Mouse (Mus musculus) limb, embryonic 11.5 days (tissue): ENCODE measurements around the gene Wdr43. TPM values are rescaled to one million over a fixed set of nuclear protein-coding genes. Genes with fewer than 3 reads are reported as not detected.

ENCODE experiments used
- ATAC-seq: fragments of 200-750 bp; cut with Nextera tagmentation; 2 replicates; pipeline ENCODE4 v1.8.0; 2017; ENCODE audit warnings: low read depth; ENCODE audit not compliant: insufficient number of reproducible peaks, low FRiP score, low TSS enrichment
- DNase-seq: peaks from one replicate; pipeline ENCODE4 v3.0.0-alpha.2; 2015; ENCODE audit warnings: low spot score
- H3K27ac ChIP-seq: fragments of 300-500 bp; sonication (generic); replicated peaks from 2 replicates; pipeline ENCODE4 v1.5.1; 2014; ENCODE audit warnings: low read depth, mild to moderate bottlenecking, low read length
- H3K27me3 ChIP-seq: fragments of 300-500 bp; sonication (generic); 2 replicates; pipeline ENCODE4 v1.6.1; 2014; ENCODE audit warnings: mild to moderate bottlenecking, low read length, mixed read lengths; ENCODE audit not compliant: control insufficient read depth, insufficient read depth
- H3K36me3 ChIP-seq: fragments of 300-500 bp; sonication (generic); 2 replicates; pipeline ENCODE4 v1.6.1; 2014; ENCODE audit warnings: mild to moderate bottlenecking, low read length, moderate library complexity, mixed read lengths; ENCODE audit not compliant: control insufficient read depth, insufficient read depth
- H3K4me1 ChIP-seq: fragments of 300-500 bp; sonication (generic); 2 replicates; pipeline ENCODE4 v1.6.1; 2014; ENCODE audit warnings: low read length, mixed read lengths; ENCODE audit not compliant: control insufficient read depth, insufficient read depth
- H3K4me2 ChIP-seq: fragments of 300-500 bp; sonication (generic); 2 replicates; pipeline ENCODE4 v1.6.1; 2014; ENCODE audit warnings: low read depth, mild to moderate bottlenecking, moderate library complexity; ENCODE audit not compliant: severe bottlenecking
- H3K4me3 ChIP-seq: fragments of 300-500 bp; sonication (generic); 2 replicates; pipeline ENCODE4 v1.5.1; 2014; ENCODE audit warnings: low read depth, low read length
- H3K9ac ChIP-seq: fragments of 300-500 bp; sonication (generic); 2 replicates; pipeline ENCODE4 v1.6.1; 2014; ENCODE audit warnings: mild to moderate bottlenecking, low read length
- H3K9me3 ChIP-seq: fragments of 300-500 bp; sonication (generic); 2 replicates; pipeline ENCODE4 v1.6.1; 2016; ENCODE audit warnings: low read length; ENCODE audit not compliant: control insufficient read depth
- WGBS: fragments of 180-500 bp; shearing (Covaris S2); extraction: QIAGEN DNeasy Blood & Tissue Kit; methylation state at CpG from one replicate; pipeline ENCODE4 v1.1.7; 2014; 5-methylcytosine and 5-hydroxymethylcytosine counted together
- polyA plus RNA-seq: library from polyadenylated mRNA; unstranded; fragments of >200 nt; fragmentation: Nextera tagmentation; extraction: Ambion mirVana; gene quantifications from 2 replicates; pipeline ENCODE4 v1.2.1, GENCODE M21; 2014

The Wdr43 gene
- polyA plus RNA-seq, 1 experiment from 2014 or later = 104 TPM

GRCm38 (mm10) chr17:71689903-71690302, 74.2 kb downstream of the Wdr43 start:
- ATAC-seq (no peak), DNase-seq (no peak)
- Histone ChIP-seq H3K27ac (no peak overlapping the region), H3K27me3 (no peaks in the 10 kb centered on the region), H3K9me3 (no peaks in the 10 kb centered on the region), H3K9ac (no peak overlapping the region), H3K4me1 (no peaks in the 10 kb centered on the region), H3K4me3 (no peak overlapping the region), H3K4me2 (no peak overlapping the region), H3K36me3 (no peaks in the 10 kb centered on the region)
- WGBS = 70% methylated on average over 5 of the region's 5 CpGs

DNA sequence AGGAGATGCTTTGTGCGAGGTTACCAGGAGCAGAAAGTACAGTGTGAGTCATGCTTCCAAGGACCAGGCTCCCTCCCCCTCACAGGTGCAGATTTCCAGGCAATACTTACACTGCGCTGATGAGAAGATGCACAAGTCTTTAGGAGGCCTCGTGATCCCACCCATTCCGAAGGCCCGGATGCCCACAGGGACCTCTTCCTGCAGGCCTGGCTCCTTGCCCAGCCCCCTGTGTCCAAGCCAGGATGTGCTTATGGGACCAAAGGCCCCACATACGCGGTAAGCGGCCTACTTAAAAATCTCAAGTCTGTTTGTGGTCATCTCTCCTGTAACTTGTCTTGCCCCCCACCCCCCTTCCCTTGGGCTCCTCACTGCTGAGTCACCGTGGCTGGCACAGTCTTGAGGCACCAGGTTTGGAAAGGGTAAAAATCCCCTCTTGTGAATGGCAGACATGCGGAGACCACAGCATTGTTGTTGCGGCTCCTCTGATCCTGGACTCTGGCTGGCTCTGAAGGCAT, 75.7 kb downstream of the Wdr43 start:
- WGBS = 83% methylated on average over 11 of the region's 11 CpGs
- DNase-seq (no peak), ATAC-seq (no peak)
- Histone ChIP-seq H3K27me3 (no peaks in the 10 kb centered on the region), H3K36me3 (no peaks in the 10 kb centered on the region), H3K27ac (no peak overlapping the region), H3K4me3 (no peak overlapping the region), H3K9ac (no peak overlapping the region), H3K4me1 (no peaks in the 10 kb centered on the region), H3K4me2 (no peak overlapping the region), H3K9me3 (no peaks in the 10 kb centered on the region)

DNA sequence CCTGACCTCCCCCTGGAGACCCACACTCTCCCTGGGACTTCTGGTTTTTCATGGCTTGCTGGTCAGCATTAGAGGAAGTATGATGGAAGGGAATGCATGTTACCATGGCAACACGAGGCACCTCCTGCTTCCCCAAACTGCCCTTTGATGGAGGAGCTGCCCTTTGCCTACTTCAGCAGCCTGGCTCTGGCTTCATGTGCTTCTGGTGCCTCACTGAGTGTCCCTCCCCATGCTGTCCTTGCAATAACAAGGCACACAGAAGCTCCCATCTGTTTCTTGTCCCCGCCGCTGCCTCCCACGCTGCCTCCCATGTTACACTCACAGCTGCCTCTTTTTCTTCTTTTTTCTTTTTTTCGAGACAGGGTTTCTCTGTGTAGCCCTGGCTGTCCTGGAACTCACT, 77.6 kb downstream of the Wdr43 start:
- Histone ChIP-seq H3K4me1 (no peaks in the 10 kb centered on the region), H3K9ac (no peak overlapping the region), H3K36me3 (no peaks in the 10 kb centered on the region), H3K27ac (no peak overlapping the region), H3K4me2 (no peak overlapping the region), H3K27me3 (no peaks in the 10 kb centered on the region), H3K9me3 (no peaks in the 10 kb centered on the region), H3K4me3 (no peak overlapping the region)
- DNase-seq (peak; percentile 29), ATAC-seq (no peak)
- WGBS = 63% methylated on average over 5 of the region's 5 CpGs

GRCm38 (mm10) chr17:71693780-71694179, 78.1 kb downstream of the Wdr43 start:
- H3K27ac ChIP-seq = no peak overlapping the region
- H3K27me3 ChIP-seq = no peaks in the 10 kb centered on the region
- DNase-seq = peak; percentile 48
- no peak overlapping the region for H3K4me2 ChIP-seq
- WGBS = 61% methylated on average over 8 of the region's 8 CpGs
- H3K36me3 ChIP-seq = no peaks in the 10 kb centered on the region
- no peaks in the 10 kb centered on the region for H3K9me3 ChIP-seq
- H3K4me1 ChIP-seq = no peaks in the 10 kb centered on the region
- no peak for ATAC-seq
- H3K4me3 ChIP-seq = no peak overlapping the region
- H3K9ac ChIP-seq = no peak overlapping the region

DNA sequence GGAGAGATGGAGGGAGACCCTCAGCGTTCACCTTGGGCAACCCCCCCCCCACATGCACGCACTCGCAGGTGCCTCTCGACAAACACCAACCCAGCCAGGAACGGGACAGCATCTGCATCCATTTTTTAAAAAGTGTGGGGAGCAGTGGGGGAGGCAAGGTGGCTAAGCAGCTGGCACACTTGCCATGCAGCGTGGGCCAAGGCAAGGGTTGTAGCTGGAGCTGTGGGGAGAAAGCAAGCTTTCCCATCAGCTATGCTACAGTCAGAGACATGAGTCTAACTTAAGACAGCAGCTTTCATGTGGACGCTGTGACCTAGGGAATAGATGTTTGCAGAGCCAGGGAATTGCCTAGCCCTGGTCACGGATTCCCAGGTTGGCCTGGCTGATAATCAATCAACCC, 79.5 kb downstream of the Wdr43 start:
- DNase-seq (no peak), ATAC-seq (no peak)
- Histone ChIP-seq H3K9ac (no peak overlapping the region), H3K4me1 (no peaks in the 10 kb centered on the region), H3K27ac (no peak overlapping the region), H3K27me3 (no peaks in the 10 kb centered on the region), H3K9me3 (no peaks in the 10 kb centered on the region), H3K36me3 (no peaks in the 10 kb centered on the region), H3K4me3 (no peak overlapping the region), H3K4me2 (no peak overlapping the region)
- WGBS = 83% methylated on average over 8 of the region's 8 CpGs

GRCm38 (mm10) chr17:71695716-71696315, 80.1 kb downstream of the Wdr43 start:
- ATAC-seq (no peak), DNase-seq (no peak)
- no peaks in the 10 kb centered on the region for H3K36me3 ChIP-seq
- H3K27me3 ChIP-seq = no peaks in the 10 kb centered on the region
- no peak overlapping the region for H3K27ac ChIP-seq
- H3K9me3 ChIP-seq = no peaks in the 10 kb centered on the region
- no peak overlapping the region for H3K9ac ChIP-seq
- H3K4me3 ChIP-seq = no peak overlapping the region
- H3K4me2 ChIP-seq = no peak overlapping the region
- 72% methylated on average over 15 of the region's 15 CpGs for WGBS
- H3K4me1 ChIP-seq = no peaks in the 10 kb centered on the region

GRCm38 (mm10) chr17:71696396-71696795, 80.7 kb downstream of the Wdr43 start:
- 79% methylated on average over 5 of the region's 5 CpGs for WGBS
- no peak overlapping the region for H3K9ac ChIP-seq
- no peaks in the 10 kb centered on the region for H3K4me1 ChIP-seq
- no peak overlapping the region for H3K27ac ChIP-seq
- no peak overlapping the region for H3K4me2 ChIP-seq
- no peaks in the 10 kb centered on the region for H3K9me3 ChIP-seq
- DNase-seq = no peak
- no peak overlapping the region for H3K4me3 ChIP-seq
- no peak for ATAC-seq
- no peaks in the 10 kb centered on the region for H3K27me3 ChIP-seq
- no peaks in the 10 kb centered on the region for H3K36me3 ChIP-seq

- Histone ChIP-seq H3K9ac (no peak overlapping the region), H3K4me1 (no peaks in the 10 kb centered on the region), H3K27me3 (no peaks in the 10 kb centered on the region), H3K4me2 (no peak overlapping the region), H3K9me3 (no peaks in the 10 kb centered on the region), H3K36me3 (no peaks in the 10 kb centered on the region), H3K27ac (no peak overlapping the region), H3K4me3 (no peak overlapping the region)
- no peak for DNase-seq
- no peak for ATAC-seq
- WGBS = 83% methylated on average over 11 of the region's 11 CpGs
Observed at GRCm38 (mm10) chr17:71697896-71698618, 82.4 kb downstream of the Wdr43 start.
